Mouse (Mus musculus) telencephalon, adult 2 months (tissue): ENCODE measurements around the gene Tlk2.

ENCODE experiments used
- DNase-seq: peaks from one replicate; pipeline ENCODE4 v3.0.0-alpha.2; 2011; ENCODE audit warnings: low read depth, low spot score

Gene Tlk2

GRCm38 (mm10) chr11:105161411-105161810 lies 17.2 kb upstream of the Tlk2 start:
- DNase-seq = no peak

GRCm38 (mm10) chr11:105164516-105165510 lies 13.8 kb upstream of the Tlk2 start:
- DNase-seq = no peak

GRCm38 (mm10) chr11:105166780-105167179 lies 11.8 kb upstream of the Tlk2 start:
- DNase-seq = no peak

- DNase-seq = no peak
Observed at GRCm38 (mm10) chr11:105179523-105179922, 916 bp downstream of the Tlk2 start.

GRCm38 (mm10) chr11:105180471-105181091 lies 2.0 kb downstream of the Tlk2 start:
- DNase-seq = no peak

GRCm38 (mm10) chr11:105181126-105181637 lies 2.6 kb downstream of the Tlk2 start:
- DNase-seq = peak; percentile 52

- no peak for DNase-seq
Observed at GRCm38 (mm10) chr11:105181689-105182460, 3.3 kb downstream of the Tlk2 start.

GRCm38 (mm10) chr11:105182461-105182855 lies 3.9 kb downstream of the Tlk2 start:
- no peak for DNase-seq

GRCm38 (mm10) chr11:105184678-105185077 lies 6.1 kb downstream of the Tlk2 start:
- no peak for DNase-seq

- DNase-seq = no peak
Observed at GRCm38 (mm10) chr11:105192186-105192585, 13.6 kb downstream of the Tlk2 start.

- no peak for DNase-seq
Observed at GRCm38 (mm10) chr11:105196893-105197662, 18.5 kb downstream of the Tlk2 start.

- no peak for DNase-seq
Observed at GRCm38 (mm10) chr11:105202403-105202802, 23.8 kb downstream of the Tlk2 start.

- no peak for DNase-seq
Observed at GRCm38 (mm10) chr11:105210007-105210406, 31.4 kb downstream of the Tlk2 start.

- no peak for DNase-seq
Observed at GRCm38 (mm10) chr11:105214257-105214656, 35.6 kb downstream of the Tlk2 start.

- no peak for DNase-seq
Observed at GRCm38 (mm10) chr11:105217771-105218170, 39.2 kb downstream of the Tlk2 start.

- no peak for DNase-seq
Observed at GRCm38 (mm10) chr11:105234501-105234900, 55.9 kb downstream of the Tlk2 start.

- DNase-seq = no peak
Observed at GRCm38 (mm10) chr11:105240991-105241390, 62.4 kb downstream of the Tlk2 start.

GRCm38 (mm10) chr11:105246369-105246768 lies 67.8 kb downstream of the Tlk2 start:
- peak; percentile 69 for DNase-seq

- no peak for DNase-seq
Observed at GRCm38 (mm10) chr11:105246785-105247184, 68.2 kb downstream of the Tlk2 start.

- DNase-seq = no peak
Observed at GRCm38 (mm10) chr11:105247321-105247720, 68.7 kb downstream of the Tlk2 start.

GRCm38 (mm10) chr11:105259733-105260132 lies 81.1 kb downstream of the Tlk2 start:
- no peak for DNase-seq
